Mouse (Mus musculus): ENCODE data around the gene Ikbip. TPM values are rescaled to one million over a fixed set of nuclear protein-coding genes. Genes with fewer than 3 reads are reported as not detected.

Ikbip gene
- 2.0 and 2.7 TPM in 2 replicates for polyA plus RNA-seq (2012)

DNA sequence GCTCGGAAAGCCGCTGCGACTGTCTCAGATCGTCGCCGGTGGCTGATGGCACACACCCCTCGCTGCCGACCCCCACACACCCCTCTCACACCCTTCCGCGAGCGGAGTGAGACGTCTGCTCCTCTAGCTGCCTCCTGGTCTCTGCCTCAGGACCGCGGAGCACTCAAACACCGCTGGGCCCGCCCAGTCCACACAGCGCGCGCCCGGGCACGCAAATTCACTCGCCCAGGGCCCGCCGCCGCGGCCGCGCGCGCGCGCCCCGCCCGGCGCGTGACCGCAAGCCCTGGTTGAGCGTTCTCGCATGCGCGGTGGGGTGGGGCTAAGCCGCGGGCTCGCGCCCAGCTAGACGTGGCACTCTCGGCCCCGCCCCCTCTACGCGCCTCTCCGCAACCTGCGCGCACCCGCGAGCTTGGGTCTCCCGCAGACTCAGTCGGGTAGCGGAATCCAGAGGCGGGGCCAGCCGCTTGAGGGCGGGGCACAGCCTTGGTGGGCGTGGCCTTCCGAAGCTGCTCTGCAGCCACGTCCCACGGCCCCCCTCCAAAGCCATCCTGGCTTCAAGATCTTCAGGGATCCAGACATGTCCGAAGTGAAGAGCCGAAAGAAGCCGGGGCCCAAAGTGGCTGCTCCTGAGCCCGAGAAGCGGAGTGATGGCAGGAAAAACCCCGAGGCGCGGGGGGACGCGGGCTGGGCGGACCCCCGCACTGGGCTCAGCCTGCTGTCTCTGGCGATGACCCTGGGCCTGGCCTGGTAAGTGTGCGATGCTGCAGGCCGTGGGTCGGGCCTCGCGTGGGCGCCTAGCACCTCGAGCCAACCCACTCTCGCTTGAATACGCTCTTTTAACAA, at the start of gene Ikbip, which contains the start of gene Apaf1:
Gene Ikbip, plus strand, starts transcription at position 391 of the 843 bp plus-strand sequence.
Gene Apaf1, minus strand, starts transcription at position 221 of the 843 bp plus-strand sequence.
- TF ChIP-seq GATA1 (IDR thresholded peaks at IDR 0.05; ENCODE audit: low read length), result no peak

GRCm38 (mm10) chr10:91033942-91034341, 48.8 kb upstream of the Ikbip start:
- TF ChIP-seq GATA1 (IDR thresholded peaks at IDR 0.05; ENCODE audit: low read length), result no peak

- TF ChIP-seq GATA1 (IDR thresholded peaks at IDR 0.05; ENCODE audit: low read length), result no peak
Measured at GRCm38 (mm10) chr10:91049696-91050095, 33.0 kb upstream of the Ikbip start.

GRCm38 (mm10) chr10:91051156-91051555, 31.6 kb upstream of the Ikbip start:
- no peak for TF ChIP-seq GATA1 (IDR thresholded peaks at IDR 0.05; ENCODE audit: low read length)

DNA sequence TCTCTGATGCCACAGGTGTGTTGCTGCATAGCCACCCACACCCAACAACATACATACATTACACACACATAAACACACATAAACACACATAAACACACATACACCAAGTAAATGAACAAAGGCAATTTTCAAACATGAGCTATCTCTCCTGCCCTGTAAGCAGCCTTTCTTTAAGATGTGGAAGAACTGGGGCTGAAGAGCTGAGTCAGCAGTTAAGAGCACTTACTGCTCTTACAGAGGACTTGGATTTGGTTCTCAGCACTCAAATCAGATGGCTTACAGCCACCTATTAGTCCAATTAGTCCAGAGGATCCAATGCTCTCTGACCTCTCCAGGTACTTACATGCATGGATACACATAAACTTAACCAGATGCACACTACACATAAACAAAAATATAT, 30.0 kb upstream of the Ikbip start:
- TF ChIP-seq GATA1 (IDR thresholded peaks at IDR 0.05; ENCODE audit: low read length), result no peak

GRCm38 (mm10) chr10:91060742-91061141, 22.0 kb upstream of the Ikbip start:
- TF ChIP-seq GATA1 (IDR thresholded peaks at IDR 0.05; ENCODE audit: low read length), result no peak

DNA sequence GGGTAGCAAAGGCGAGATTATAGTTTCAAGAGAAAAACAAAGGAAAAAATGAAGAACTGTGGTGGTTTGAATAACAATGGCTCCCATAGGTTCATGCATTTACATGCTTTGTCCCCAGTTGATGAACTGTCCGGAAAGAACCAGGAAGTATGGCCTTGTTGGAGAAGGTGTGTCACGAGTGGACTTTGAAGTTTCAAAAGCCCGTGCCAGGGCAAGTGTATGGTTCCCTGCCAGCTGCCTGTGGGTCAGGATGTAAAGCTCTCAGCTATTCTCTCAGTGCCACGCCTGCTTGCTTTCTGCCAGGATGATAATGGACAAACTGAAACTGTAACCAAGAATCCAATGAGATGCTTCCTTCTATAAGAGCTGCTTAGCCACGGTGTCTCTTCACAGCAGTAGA, 20.4 kb upstream of the Ikbip start:
- no peak for TF ChIP-seq GATA1 (IDR thresholded peaks at IDR 0.05; ENCODE audit: low read length)

- TF ChIP-seq GATA1 (IDR thresholded peaks at IDR 0.05; ENCODE audit: low read length), result no peak
Measured at GRCm38 (mm10) chr10:91071768-91072167, 11.0 kb upstream of the Ikbip start.

- TF ChIP-seq GATA1 (IDR thresholded peaks at IDR 0.05; ENCODE audit: low read length), result no peak
Measured at GRCm38 (mm10) chr10:91073345-91073744, 9.4 kb upstream of the Ikbip start.

- no peak for TF ChIP-seq GATA1 (IDR thresholded peaks at IDR 0.05; ENCODE audit: low read length)
Measured at GRCm38 (mm10) chr10:91076667-91077066, 6.1 kb upstream of the Ikbip start.

GRCm38 (mm10) chr10:91080540-91080939, 2.2 kb upstream of the Ikbip start:
- TF ChIP-seq GATA1 (IDR thresholded peaks at IDR 0.05; ENCODE audit: low read length), result no peak

GRCm38 (mm10) chr10:91081959-91082507, 707 bp upstream of the Ikbip start:
- TF ChIP-seq GATA1 (IDR thresholded peaks at IDR 0.05; ENCODE audit: low read length), result no peak

DNA sequence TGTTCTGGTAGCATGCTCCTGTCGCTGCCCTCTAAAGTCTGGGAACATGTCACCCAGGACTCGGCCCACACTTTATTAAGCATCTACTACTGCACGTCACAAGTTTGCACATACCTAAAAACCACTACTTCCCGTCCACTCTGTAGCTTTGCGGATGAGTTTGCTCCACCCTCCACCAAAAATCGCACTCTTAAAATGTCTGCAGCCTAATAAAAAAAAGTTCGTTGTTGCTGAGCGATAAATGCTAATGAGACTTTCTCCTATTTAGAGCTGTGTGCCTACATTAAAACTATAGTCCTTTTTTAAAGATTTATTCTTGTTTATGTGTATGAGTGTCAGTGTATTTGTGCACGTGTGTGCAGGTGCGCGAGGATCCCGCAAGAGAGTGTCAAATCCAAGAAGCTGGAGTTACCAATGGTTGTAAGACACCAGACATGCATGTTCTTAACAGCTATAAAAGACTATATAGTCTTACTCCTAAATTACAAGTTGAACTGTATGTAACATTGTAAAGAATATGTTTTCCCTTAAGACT, 720 bp downstream of the Ikbip start:
- no peak for TF ChIP-seq GATA1 (IDR thresholded peaks at IDR 0.05; ENCODE audit: low read length)

DNA sequence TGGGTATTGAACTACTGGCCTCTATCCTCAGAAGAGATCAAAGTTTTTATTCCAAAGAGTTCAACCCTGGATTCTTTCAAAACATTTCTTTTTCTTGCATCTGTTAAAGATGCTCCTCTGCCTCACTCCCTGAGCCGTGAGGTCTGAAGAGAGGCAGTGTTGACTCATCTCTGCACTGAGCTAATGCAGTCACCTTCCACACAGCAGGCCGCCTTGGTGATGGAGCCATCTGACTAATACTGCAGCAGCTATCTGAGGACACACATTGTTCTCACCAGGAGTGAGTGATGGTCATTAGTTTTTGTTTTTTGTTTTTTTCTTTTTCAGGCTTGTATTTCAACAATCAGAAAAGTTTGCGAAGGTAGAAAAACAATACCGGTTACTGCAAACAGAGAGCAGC, 10.1 kb downstream of the Ikbip start:
- no peak for TF ChIP-seq GATA1 (IDR thresholded peaks at IDR 0.05; ENCODE audit: low read length)

DNA sequence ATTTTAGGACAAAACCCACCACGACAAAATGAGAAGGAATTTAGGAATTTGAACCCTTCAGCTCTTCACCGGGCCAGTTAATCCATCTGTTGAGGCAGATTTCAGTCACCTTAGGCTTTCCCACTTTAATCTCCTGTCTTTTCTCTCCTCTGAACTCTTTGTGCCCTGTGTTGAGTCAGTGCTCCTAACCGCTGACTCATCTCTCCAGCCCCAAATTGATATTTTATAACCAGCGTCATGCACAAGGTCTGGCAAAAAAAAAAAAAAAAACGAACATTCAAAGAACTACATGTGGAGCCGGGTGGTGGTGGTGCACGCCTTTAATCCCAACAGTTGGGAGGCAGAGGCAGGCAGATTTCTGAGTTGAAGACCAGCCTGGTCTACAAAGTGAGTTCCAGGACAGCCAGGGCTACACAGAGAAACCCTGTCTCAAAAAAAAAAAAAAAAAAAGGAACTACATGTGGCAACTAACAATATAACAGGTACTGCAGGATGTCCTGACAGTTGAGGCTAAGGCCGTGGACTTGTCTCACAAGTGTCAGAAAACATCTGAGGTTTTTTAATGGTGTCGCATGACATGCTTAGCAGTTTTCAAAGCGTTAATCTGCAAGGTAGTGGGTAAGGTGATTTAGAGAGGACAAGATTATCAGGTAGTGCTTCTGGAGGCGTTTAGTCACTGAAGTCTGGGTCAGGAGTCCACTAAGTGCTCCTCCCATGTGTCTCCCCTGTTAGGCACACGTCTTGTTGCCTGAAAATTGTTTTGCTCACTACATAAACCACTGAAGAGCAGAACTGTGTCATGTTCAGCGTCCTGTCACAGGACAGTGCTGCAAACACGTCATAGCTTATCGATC, 11.7 kb downstream of the Ikbip start:
- no peak for TF ChIP-seq GATA1 (IDR thresholded peaks at IDR 0.05; ENCODE audit: low read length)

GRCm38 (mm10) chr10:91098056-91098455, 15.3 kb downstream of the Ikbip start:
- no peak for TF ChIP-seq GATA1 (IDR thresholded peaks at IDR 0.05; ENCODE audit: low read length)

Measured in G1E-ER4 (cell line).